ENCODE assay signal across 20 mouse cellular contexts in genomic region chr4:125742162-125742571, GRCm38 (mm10).
DNase-seq lines count a peak whose midpoint lies in the region; ATAC-seq and TF ChIP-seq lines count a peak whose summit lies in the region.
"Had no signal": no experiment of that assay in that cellular context is flagged by ENCODE, and none has a peak within 500 bp of the region (broad histone marks: within the 10 kb centered on the region; RNA-seq: fewer than 3 reads in every experiment).

No protein-coding gene starts in this region.

- DNase-seq in forebrain, embryonic 10.5 days (ENCODE audit: extremely low spot score, low spot score), result no peak
- DNase-seq in cerebellum, adult 2 months, result peak; percentile 70 to 77
- DNase-seq in cerebellum, postnatal 36 days, result peak; percentile 68 to 70
- DNase-seq in Muller cell, postnatal 12 days (ENCODE audit: inconsistent ontology term), result no peak
- DNase-seq: adrenal gland, postnatal 25 days; gastrocnemius, adult 2 months; heart, postnatal 10 days; kidney, adult 18-20 months; kidney, postnatal 14 days; liver, postnatal 0 days; lung, postnatal 10 days; retina, postnatal 1 day; thymus, postnatal 14 days had no signal

- H3K4me3 ChIP-seq in forebrain, embryonic 12.5 days (replicated peaks), result no peak overlapping the region
- no peak overlapping the region for H3K4me3 ChIP-seq in forebrain, embryonic 10.5 days
- no peak overlapping the region for H3K4me3 ChIP-seq in midbrain, embryonic 12.5 days
- H3K4me3 ChIP-seq in midbrain, embryonic 15.5 days, result no peak overlapping the region
- no peak overlapping the region for H3K4me3 ChIP-seq in cerebellum, adult 2 months (replicated peaks; ENCODE audit: insufficient read depth, low read depth, low read length)
- H3K4me3 ChIP-seq: gastrocnemius, adult 2 months; left cerebral cortex, adult 2 months; limb, embryonic 10.5 days had no signal

- TF ChIP-seq CTCF in cerebellum, adult 2 months (IDR thresholded peaks at IDR 0.05; ENCODE audit: borderline replicate concordance, insufficient read depth, low read depth, low read length), result no peak

- no peak for TF ChIP-seq POLR2A in cerebellum, adult 2 months (IDR thresholded peaks at IDR 0.05; ENCODE audit: borderline replicate concordance, insufficient read depth, low read length)

- H3K9me3 ChIP-seq in forebrain, embryonic 12.5 days, result no peaks in the 10 kb centered on the region
- H3K9me3 ChIP-seq in forebrain, embryonic 10.5 days, result no peaks in the 10 kb centered on the region
- H3K9me3 ChIP-seq in midbrain, embryonic 12.5 days, result no peaks in the 10 kb centered on the region
- H3K9me3 ChIP-seq in midbrain, embryonic 15.5 days, result no peaks in the 10 kb centered on the region
- H3K9me3 ChIP-seq: limb, embryonic 10.5 days had no signal

- WGBS in forebrain, embryonic 12.5 days, result 86% methylated on average over 16 of the region's 16 CpGs
- 88% methylated on average over 16 of the region's 16 CpGs for WGBS in forebrain, embryonic 10.5 days
- 79% methylated on average over 16 of the region's 16 CpGs for WGBS in midbrain, embryonic 12.5 days
- 68% methylated on average over 16 of the region's 16 CpGs for WGBS in midbrain, embryonic 15.5 days
- 16% methylated on average over 16 of the region's 16 CpGs for WGBS in cerebellum, adult 2 months

- no peaks in the 10 kb centered on the region for H3K36me3 ChIP-seq in forebrain, embryonic 12.5 days (replicated peaks)
- no peaks in the 10 kb centered on the region for H3K36me3 ChIP-seq in forebrain, embryonic 10.5 days (replicated peaks)
- H3K36me3 ChIP-seq in midbrain, embryonic 12.5 days, result no peaks in the 10 kb centered on the region
- no peaks in the 10 kb centered on the region for H3K36me3 ChIP-seq in midbrain, embryonic 15.5 days (replicated peaks)
- H3K36me3 ChIP-seq: G1E; limb, embryonic 10.5 days had no signal

- peaks cover 19% of the 10 kb centered on the region for H3K27me3 ChIP-seq in forebrain, embryonic 12.5 days
- H3K27me3 ChIP-seq in forebrain, embryonic 10.5 days (ENCODE audit: poor library complexity, severe bottlenecking), result peaks cover 15% of the 10 kb centered on the region; the same call in 1 of the 2 replicates
- 0 out of 2 replicates have a peak, but pooled peaks cover 7% of the 10 kb centered on the region for H3K27me3 ChIP-seq in midbrain, embryonic 12.5 days
- no peaks in the 10 kb centered on the region for H3K27me3 ChIP-seq in midbrain, embryonic 15.5 days (replicated peaks)
- H3K27me3 ChIP-seq in cerebellum, adult 2 months (ENCODE audit: control insufficient read depth, insufficient read depth, low read length), result no peaks in the 10 kb centered on the region

- ATAC-seq in forebrain, embryonic 12.5 days (ENCODE audit: low FRiP score), result peak; percentile 53; the same call in 1 of the 2 replicates
- no peak for ATAC-seq in midbrain, embryonic 12.5 days (ENCODE audit: low FRiP score, low read depth)
- ATAC-seq in midbrain, embryonic 15.5 days (replicated peaks), result no peak
- ATAC-seq: liver, postnatal 0 days had no signal

- no peak overlapping the region for H3K27ac ChIP-seq in forebrain, embryonic 12.5 days
- H3K27ac ChIP-seq in forebrain, embryonic 10.5 days, result no peak overlapping the region
- 0 out of 2 replicates have a peak overlapping the region, but pooled peaks have one; percentile 42 for H3K27ac ChIP-seq in midbrain, embryonic 12.5 days (replicated peaks)
- H3K27ac ChIP-seq in midbrain, embryonic 15.5 days, result no peak overlapping the region
- no peak overlapping the region for H3K27ac ChIP-seq in cerebellum, adult 2 months (ENCODE audit: insufficient read depth, low read length)
- H3K27ac ChIP-seq: gastrocnemius, adult 2 months; left cerebral cortex, adult 2 months; limb, embryonic 10.5 days had no signal

- H3K9ac ChIP-seq in forebrain, embryonic 12.5 days, result no peak overlapping the region
- no peak overlapping the region for H3K9ac ChIP-seq in midbrain, embryonic 12.5 days (replicated peaks)
- no peak overlapping the region for H3K9ac ChIP-seq in midbrain, embryonic 15.5 days
- H3K9ac ChIP-seq: liver, postnatal 0 days had no signal

- no peaks in the 10 kb centered on the region for H3K4me1 ChIP-seq in forebrain, embryonic 12.5 days
- H3K4me1 ChIP-seq in forebrain, embryonic 10.5 days, result peaks cover 7% of the 10 kb centered on the region
- no peaks in the 10 kb centered on the region for H3K4me1 ChIP-seq in midbrain, embryonic 12.5 days
- no peaks in the 10 kb centered on the region for H3K4me1 ChIP-seq in midbrain, embryonic 15.5 days
- H3K4me1 ChIP-seq in cerebellum, adult 2 months (ENCODE audit: control insufficient read depth, insufficient read depth, low read length), result peaks cover 15% of the 10 kb centered on the region

- no peak overlapping the region for H3K4me2 ChIP-seq in forebrain, embryonic 12.5 days
- no peak overlapping the region for H3K4me2 ChIP-seq in midbrain, embryonic 12.5 days (replicated peaks)
- no peak overlapping the region for H3K4me2 ChIP-seq in midbrain, embryonic 15.5 days
- H3K4me2 ChIP-seq: heart, embryonic 11.5 days had no signal

Comparison
In these comparisons a context has a peak if more than half of its experiments do, and no peak if none do; other contexts are left out.
1. DNase-seq: peak in cerebellum, adult 2 months (2 of 2) and cerebellum, postnatal 36 days (2 of 2); none in forebrain, embryonic 10.5 days (single experiment) and Muller cell, postnatal 12 days (single experiment).